Mouse (Mus musculus): ENCODE data around the gene Gm20431.

DNA sequence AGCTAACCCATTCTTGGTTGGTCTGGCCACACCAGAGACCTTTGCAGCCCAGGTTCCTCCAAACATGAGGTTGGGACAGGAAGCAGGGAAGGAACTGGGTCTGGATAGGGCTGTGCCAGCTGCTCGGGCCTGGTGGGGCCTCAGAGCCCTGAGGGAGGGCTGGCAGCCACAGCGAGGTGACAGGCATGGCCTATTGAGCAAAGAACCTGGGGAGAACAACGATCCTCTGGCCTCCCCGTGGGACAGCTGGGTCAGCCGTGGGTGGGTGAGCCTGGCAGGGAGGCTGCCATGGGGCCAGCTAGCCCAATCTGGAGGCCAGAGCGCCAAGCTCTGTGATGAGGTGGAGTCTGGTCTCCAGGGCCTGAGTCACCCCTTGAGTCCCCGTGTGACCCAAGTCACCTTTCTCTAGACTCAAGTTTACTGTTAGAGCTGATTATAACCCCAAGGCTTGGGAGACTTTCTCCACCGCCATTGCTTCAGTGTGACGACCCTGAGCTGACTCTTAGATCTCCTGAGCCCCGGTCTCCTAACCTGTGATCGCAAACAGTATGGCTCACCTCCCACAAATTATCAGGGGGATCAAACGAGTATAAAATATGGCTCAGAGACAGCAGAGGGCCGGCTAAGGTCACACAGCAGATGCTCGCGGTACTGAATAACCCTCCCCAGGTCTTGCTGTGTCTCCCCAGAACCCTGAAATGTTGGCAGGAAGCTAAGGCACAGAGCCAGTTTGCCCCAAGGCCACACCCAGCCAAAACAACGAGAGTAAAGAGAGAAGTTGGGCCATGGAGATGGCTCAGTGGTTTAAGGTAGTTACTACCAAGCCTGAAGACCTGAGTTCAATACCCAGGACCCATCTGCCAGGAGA lies 25.3 kb upstream of the Gm20431 start:
- TF ChIP-seq CTCF (IDR thresholded peaks at IDR 0.05) (no peak), EP300 (IDR thresholded peaks at IDR 0.05) (no peak)
